Mouse (Mus musculus): ENCODE results near the gene Vwa3b.
"Not testable (repeated sequence)": the region's sequence is repeated elsewhere in the genome, so short reads cannot be mapped to it uniquely, and the experiment has no call there.

The Vwa3b gene

GRCm38 (mm10) chr1:37025962-37026686, at the start of gene Vwa3b:
Gene Vwa3b (plus strand): TSS chr1:37026596.
- DNase-seq (ENCODE audit: low spot score) = no peak

GRCm38 (mm10) chr1:36976770-36977169, 49.6 kb upstream of the Vwa3b start:
- DNase-seq (ENCODE audit: low spot score) = no peak

- DNase-seq (ENCODE audit: low spot score) = no peak
These were observed 44.0 kb upstream of the Vwa3b start for GRCm38 (mm10) chr1:36982191-36982961.

- DNase-seq (ENCODE audit: low spot score) = no peak
These were observed 42.6 kb upstream of the Vwa3b start for GRCm38 (mm10) chr1:36983754-36984153.

GRCm38 (mm10) chr1:36984406-36984805, 42.0 kb upstream of the Vwa3b start:
- DNase-seq (ENCODE audit: low spot score) = no peak

GRCm38 (mm10) chr1:36985896-36986295, 40.5 kb upstream of the Vwa3b start:
- no peak for DNase-seq (ENCODE audit: low spot score)

- DNase-seq (ENCODE audit: low spot score) = no peak
These were observed 39.8 kb upstream of the Vwa3b start for GRCm38 (mm10) chr1:36986396-36987160.

GRCm38 (mm10) chr1:36987172-36988148, 38.9 kb upstream of the Vwa3b start:
- no peak for DNase-seq (ENCODE audit: low spot score)

- no peak for DNase-seq (ENCODE audit: low spot score)
These were observed 38.2 kb upstream of the Vwa3b start for GRCm38 (mm10) chr1:36988161-36988560.

- no peak for DNase-seq (ENCODE audit: low spot score)
These were observed 37.8 kb upstream of the Vwa3b start for GRCm38 (mm10) chr1:36988561-36988960.

- no peak for DNase-seq (ENCODE audit: low spot score)
These were observed 32.1 kb upstream of the Vwa3b start for GRCm38 (mm10) chr1:36994296-36994695.

GRCm38 (mm10) chr1:36995760-36996159, 30.6 kb upstream of the Vwa3b start:
- no peak for DNase-seq (ENCODE audit: low spot score)

GRCm38 (mm10) chr1:36996561-36997213, 29.7 kb upstream of the Vwa3b start:
- no peak for DNase-seq (ENCODE audit: low spot score)

- DNase-seq (ENCODE audit: low spot score) = no peak
These were observed 26.1 kb upstream of the Vwa3b start for GRCm38 (mm10) chr1:37000307-37000706.

GRCm38 (mm10) chr1:37001636-37002315, 24.6 kb upstream of the Vwa3b start:
- DNase-seq (ENCODE audit: low spot score) = no peak

GRCm38 (mm10) chr1:37002316-37003008, 23.9 kb upstream of the Vwa3b start:
- DNase-seq (ENCODE audit: low spot score) = no peak

- no peak for DNase-seq (ENCODE audit: low spot score)
These were observed 21.9 kb upstream of the Vwa3b start for GRCm38 (mm10) chr1:37004533-37004932.

GRCm38 (mm10) chr1:37005036-37005435, 21.4 kb upstream of the Vwa3b start:
- no peak for DNase-seq (ENCODE audit: low spot score)

- not testable (repeated sequence) for DNase-seq (ENCODE audit: low spot score)
These were observed 19.9 kb upstream of the Vwa3b start for GRCm38 (mm10) chr1:37006529-37006928.

- DNase-seq (ENCODE audit: low spot score) = no peak
These were observed 16.5 kb upstream of the Vwa3b start for GRCm38 (mm10) chr1:37009880-37010279.

All from left cerebral cortex, adult 11 months (tissue).